Mouse (Mus musculus) megakaryocyte, adult 5-6 weeks (primary cell): ENCODE measurements around the gene Tmc5. TPM values are rescaled to one million over a fixed set of nuclear protein-coding genes. Genes with fewer than 3 reads are reported as not detected.

Source experiments
- ATAC-seq: 2 replicates; pipeline ENCODE4 v1.8.0; 2016; ENCODE audit warnings: mild to moderate bottlenecking, inconsistent platforms; ENCODE audit not compliant: poor library complexity, severe bottlenecking
- total RNA-seq, 2 experiments: library from RNA; stranded (forward) in 1 of 2; stranded (reverse) in 1 of 2; fragments of 153-499, 151-499 nt in 1 of 2; fragments of 221-1000, 200-1000 nt in 1 of 2; gene quantifications; 2 replicates each; pipeline versions ENCODE4 v1.2.3 to v1.2.4; 2015 to 2017

The Tmc5 gene
- not detected in 2 replicates for total RNA-seq (2015)
- not detected in 2 replicates for total RNA-seq (2017)

DNA sequence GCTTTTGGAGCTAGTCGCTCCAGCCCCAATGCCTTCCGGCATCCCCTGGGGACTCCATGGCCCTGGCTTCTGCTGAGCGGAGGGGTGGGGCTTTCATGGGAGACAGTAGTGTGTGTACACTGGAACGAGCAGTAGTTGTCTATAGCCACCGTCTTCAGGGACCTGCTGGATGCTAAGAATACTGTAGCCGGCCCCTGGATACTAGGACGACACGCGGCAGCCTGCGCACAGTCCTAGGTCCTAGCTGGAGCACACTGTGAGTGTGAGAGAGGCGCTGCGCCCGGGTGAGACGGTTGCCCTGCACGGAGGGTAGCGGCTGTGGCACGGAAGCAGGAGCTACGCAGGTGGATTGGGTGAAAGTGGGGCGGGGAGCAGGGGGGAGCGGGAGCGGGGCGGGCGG, at the start of gene Tmc5:
Gene Tmc5, plus strand, starts transcription at position 97 of the 400 bp plus-strand sequence.
- ATAC-seq: no peak

DNA sequence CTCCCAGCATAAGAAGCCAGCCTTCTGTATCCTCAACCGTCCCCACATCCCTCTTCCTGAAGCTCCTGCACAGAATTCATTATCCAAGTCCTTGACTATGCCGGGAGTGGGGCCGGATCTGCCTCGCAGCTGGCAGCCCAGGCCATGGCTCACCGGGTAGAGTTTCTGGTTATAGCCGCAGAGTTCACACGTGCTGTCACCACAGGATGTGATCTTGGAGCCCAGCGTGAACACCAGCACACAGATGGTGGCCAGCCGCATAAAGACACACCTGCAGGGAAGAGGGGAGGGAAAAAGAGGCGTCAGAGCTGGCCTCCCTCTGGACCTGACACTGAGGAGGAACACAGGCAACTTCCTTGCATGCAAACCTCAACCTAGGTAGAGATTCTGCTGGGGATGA, 49.6 kb upstream of the Tmc5 start:
- ATAC-seq: no peak

DNA sequence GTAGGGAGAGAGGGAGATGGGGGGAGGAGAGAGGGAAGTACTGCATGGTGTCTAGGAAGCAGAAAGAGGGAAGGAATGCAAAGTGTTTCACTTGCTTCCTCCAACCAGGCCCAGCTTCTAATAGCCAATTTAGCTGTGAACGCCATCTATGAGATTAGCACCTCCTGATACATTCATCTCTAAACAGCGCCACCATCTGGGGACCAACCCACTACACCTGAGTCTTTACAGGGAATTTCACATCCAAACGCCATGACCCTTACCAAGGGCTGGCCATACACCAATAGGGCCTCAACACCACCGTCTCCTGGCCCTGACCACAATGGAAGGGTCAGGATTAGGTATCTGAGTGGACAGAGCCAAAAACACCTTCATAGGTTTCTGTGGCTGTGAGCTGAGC, 43.2 kb upstream of the Tmc5 start:
- ATAC-seq: no peak

DNA sequence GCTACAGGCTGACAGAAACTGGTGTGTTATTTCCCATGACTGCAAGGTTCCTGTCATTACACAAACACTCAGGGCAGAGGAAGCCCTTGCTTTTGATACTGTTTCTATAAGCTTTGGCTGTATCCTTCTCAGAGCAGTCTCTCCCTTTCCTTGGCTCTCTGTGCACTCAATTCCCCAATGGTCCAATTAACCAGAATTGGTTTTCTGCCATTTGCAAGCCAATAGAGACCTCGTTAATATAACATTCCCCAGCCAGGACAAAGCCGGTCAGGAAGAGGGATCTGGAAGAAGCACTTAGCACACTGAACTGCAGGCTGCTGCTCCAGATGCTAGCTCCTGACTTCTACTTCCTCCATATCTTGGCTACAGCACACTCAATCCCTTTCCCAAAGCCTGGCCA, 42.8 kb upstream of the Tmc5 start:
- ATAC-seq: no peak

DNA sequence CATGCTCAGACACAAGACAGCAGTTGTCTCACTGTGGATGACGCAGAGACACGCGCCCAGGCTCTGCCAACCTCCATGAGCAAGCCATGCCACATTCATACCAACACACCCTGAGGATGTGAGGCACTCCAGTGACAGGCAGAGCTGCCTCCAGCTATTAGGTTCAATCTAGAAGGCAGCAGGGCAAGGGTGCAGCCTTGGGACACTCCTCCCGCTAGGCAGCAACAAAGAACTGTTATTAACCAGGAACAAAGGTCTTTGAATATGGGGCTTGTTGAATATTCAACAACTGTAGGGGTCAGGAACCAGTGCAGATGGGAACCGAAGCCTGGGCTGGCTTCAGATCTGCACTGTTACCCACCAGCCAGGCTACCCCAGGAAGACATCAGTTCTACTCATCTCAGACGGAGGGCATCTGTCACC, 28.0 kb upstream of the Tmc5 start:
- no peak for ATAC-seq

DNA sequence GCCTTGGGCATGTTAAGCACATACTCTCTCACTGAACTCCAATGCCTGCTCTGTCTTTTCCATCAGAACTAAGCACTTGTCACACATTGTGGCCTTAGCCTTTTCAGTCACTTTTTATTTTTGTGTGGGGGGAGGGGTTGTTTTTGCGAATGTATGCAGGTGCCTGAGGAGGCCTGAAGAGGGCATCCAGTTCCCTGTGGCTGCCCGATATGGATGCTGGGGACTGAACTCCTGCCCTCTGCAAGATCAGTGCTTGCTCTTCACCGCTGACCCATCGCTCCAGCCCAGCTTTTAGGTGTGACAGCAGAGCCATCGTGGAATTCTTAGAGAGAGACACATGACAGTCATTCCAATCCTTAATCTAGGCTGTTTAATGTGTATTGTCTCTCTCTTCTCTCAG, 25.7 kb upstream of the Tmc5 start:
- no peak for ATAC-seq

DNA sequence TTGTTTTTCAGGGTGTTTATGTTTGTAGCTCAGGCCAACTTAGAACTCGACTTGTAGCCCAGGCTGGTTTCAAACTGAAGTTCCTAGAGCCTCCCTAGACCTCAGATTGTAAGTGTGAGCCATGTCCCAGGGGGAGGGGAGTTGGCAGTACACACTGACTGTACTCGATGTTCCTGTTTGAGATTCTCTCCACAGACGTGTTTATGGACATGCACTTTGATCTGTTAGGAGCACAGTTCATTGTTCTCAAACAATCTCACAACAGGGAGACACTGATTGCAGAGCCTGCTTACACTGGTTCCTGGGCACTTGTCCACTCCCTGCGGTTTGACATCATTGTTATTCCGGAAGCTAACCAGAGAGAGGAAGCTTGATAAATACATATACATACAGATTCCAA, 25.1 kb upstream of the Tmc5 start:
- no peak for ATAC-seq

DNA sequence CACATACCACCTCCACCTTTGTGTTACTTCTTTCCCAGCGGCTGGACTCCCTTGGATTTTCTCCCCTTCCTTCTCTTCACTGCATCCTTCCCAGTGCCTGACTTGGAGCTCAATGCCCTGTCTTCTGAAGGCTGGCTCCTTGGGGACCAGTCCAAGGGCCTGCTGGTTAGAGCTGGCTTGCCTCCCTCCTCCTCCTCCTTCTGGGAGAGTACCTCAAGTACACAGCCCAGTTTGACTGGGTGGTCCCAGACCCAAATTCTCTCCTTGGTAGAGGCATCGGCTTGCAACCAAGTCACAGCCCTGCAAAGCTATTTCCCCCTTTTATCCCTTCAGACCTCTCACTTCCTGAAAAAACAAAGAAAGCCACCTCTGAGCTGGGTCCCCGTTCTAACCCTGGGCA, 18.8 kb upstream of the Tmc5 start:
- no peak for ATAC-seq

DNA sequence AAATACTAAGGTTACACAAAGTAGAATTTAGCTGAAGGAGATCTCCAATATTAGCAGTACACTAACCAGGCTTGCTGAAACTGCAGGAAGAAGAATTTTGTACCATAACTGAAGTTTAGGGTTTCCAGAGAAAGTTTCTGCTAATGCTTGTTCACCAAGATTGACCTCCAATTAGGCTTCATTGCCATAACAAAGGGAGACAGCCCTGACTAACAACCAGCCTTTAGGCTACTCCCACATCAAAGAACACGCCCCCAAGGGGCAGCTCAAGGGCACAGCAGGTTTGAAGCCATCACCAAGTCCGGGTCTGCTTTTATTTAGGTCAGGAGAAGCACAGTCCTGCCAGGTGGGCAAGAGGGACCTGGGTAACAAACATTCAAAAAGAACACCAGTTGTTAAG, 17.2 kb upstream of the Tmc5 start:
- no peak for ATAC-seq

DNA sequence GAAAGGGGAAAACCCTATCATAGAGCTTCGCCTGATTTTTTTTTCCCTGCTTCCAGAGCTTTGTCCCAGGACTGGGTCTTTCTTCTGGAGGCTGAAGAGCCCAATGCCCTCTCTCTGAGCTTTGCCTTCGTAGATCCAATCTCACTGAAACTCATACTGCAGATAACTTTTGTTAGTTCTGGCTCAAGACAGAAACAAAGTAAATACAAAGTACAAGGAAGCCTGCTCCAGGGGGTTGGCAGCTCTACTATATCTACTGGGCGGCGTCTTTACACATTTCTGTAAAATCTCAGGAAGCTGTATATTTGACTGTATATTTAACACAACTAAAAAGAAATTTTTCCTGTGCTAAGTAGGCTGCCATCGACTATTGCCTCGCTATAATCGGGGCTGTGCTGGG, 13.3 kb upstream of the Tmc5 start:
- ATAC-seq: no peak

DNA sequence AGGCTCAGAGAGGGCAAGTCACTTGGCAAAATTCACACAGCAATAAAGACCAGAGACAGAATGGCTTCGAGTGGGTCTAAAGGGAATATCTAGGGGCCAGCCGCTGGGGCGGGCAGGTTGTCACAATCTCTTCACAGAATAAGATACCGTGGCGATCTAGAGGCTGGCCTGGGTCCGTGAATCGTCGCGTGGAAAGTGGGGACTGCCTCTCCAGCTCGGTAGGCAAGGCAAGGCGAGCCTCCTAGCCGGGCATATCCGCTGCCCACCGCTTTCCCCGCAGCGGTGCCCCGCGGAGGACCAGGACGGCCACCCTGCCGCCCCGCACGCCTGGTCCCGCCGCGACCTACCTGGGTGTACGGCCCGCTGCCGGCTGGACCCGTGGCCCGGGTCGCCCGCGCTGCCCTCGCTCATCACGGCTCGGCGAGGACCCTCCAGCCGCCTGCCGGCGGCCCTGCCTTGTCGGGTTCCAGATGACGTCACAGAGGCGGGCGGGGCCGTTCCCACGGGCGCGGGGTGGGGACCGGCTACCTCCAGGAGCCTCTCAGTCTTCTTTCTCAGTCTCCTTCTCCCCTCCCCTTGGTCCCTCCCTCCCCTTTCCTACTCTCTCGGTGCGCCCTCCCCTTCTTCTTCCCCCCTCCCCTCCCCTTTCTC, 12.7 kb upstream of the Tmc5 start, which contains the start of gene Tmc7:
Gene Tmc7, minus strand, starts transcription at position 480 of the 651 bp plus-strand sequence.
- no peak for ATAC-seq

DNA sequence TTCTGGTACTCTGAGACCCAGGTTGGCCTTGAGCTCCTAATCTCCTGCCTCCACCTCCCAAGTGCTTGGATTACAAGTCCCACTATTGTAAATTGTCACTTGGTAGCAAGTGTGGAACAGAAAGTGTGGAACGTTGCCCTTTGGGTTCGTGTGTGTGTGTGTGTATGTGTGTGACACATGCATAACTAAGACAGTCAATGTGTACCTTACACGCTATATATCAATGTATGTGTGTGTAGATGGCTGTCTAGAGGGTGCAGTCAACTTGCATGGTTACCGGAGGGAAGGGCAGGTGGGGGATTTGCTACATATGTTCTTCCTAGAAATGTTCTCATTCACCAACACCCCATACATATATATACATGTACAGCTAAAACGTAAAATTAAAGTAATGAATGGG, 12.2 kb upstream of the Tmc5 start:
- no peak for ATAC-seq

DNA sequence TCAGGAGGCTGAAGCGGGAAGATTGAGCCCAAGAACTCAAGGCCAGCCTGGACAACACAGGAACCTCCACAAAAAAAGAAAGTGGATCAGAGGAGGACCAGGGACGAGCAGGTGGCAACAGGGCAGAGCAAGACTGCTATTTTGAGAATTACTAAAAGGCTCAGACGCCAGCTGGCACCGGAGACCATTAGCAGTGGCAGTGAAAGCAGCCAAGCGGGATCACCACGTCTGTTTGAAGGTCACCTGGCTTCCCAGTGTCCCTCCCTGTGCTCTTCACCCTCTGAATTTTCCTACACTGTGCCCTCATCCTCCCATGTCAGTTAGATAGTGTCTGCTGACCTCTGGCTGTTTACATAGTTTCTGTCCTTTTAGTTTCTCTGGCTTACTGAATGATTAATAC, 11.2 kb upstream of the Tmc5 start:
- no peak for ATAC-seq

DNA sequence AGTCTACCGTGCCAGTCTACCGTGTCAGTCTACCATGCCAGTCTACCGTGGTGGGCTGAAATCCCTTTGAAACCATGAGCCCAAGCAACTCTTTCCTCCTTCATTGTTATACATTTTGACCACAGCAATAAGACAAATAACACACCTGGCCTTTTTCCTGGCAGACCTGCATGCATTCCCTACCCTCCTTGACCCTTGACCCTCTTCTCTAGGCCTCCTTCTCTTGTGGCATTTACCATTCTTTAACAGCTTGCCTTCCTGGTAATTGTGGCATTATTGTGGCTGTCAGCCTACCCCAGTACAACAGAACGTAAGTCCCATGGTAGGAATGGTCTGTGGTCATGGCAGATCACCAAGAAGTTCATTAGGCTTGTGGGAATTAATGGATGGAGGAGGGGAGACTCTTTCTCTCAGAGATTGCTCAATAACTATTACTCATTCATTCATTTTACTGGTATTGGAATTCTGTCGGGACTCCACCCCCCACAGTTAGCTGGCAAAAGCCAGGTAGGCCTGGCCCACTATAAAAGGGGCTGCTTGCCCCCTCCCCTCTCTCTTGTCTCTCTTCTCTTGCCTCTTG, 6.3 kb upstream of the Tmc5 start:
- ATAC-seq: no peak

DNA sequence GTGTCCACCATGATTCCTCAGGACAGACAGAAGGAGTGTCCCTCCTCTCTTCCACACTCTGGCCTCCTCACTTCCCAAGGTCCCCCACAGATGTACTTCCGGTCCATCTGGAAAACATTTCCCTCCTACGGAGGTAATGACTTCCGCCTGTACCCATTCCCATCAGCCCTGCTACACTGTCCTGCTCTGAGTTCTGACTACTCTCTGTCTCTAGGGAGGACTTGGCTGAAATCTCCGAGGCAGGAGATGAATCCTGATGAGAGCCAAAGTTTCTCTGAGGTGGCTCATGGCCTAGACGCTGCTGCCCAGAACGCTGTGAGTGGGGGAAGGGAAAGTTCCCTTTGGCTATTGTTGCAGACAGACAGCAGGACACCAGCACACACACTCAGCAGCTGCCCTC, 5.0 kb upstream of the Tmc5 start:
- ATAC-seq: no peak

DNA sequence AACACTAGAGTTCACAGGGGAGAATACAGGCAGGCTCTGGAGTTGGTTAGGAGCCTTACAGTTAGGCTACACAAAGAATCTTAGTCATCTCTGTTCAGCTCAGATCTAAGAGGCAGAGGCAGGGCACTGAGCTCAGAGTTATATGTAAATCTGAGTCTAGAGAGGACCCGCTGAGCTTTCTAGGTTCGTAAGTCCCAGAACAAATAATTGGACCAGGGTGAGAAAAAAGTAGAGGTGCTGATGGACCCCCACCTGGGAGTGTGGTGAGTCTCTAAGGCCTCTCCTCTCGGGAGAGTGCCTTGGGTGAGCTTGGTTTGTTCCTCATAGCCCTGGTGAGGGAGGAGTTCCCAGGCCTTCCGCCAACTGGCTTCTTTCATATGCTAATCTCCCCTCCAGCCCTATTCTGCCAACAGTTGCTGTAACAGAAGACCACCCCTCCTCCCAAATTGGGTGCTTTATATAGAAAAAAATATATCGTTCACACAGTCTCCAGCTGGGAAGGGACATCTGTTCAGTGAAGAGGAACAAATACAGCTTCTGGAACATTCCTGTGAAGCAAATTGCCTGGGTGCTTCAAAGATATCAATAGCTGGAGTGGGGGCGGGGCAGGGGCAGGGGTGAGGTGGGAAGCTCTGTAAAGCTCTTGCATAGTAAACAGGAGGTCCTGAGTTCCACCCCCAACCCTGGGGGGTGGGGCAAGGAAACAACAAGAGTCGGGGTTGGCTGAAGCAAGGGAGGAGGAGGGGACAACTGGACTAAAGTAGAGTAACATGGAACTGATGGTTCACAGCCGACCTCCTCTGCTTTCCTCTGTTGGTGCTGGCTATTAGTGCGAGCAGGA, 3.3 kb upstream of the Tmc5 start:
- no peak for ATAC-seq

DNA sequence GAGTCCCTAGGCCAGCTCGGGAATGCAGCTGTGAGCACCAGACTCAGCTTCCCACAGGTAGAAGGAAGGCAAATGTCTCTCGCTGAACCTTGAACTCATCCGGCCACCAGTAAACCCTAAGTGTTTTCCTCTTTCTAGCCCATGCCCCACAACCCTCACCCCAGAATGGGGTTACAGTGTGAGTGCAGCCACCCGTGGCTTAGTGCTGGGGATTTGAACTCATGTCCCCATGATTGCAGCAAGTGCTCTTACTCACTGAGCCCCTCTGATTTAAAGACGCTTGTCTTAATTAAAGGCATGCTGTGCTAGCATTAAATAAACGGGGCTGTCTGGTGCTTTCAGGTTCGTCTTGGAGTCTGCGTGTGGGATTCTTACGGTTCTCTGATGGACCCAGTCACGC, 2.5 kb upstream of the Tmc5 start:
- no peak for ATAC-seq

DNA sequence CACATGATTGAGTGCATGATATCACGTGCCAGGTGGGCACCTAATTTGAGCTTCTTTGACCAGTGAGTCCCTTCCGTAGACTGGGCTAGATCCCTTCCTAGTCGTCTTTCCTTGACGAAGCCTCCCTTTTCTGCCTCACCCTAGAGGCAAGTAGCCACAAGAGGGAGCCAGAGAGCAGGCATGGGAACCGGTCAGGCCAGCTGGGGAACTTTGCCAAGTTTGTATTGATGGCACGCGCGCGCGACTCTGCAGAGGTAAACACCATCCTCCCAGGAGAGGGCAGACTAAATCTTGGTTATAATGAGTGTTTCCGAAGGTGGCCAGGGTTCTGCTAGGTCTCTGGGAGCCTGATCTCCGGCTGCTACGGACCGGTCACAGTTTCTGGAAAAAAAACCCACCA, 1.9 kb upstream of the Tmc5 start:
- ATAC-seq: peak; percentile 91

DNA sequence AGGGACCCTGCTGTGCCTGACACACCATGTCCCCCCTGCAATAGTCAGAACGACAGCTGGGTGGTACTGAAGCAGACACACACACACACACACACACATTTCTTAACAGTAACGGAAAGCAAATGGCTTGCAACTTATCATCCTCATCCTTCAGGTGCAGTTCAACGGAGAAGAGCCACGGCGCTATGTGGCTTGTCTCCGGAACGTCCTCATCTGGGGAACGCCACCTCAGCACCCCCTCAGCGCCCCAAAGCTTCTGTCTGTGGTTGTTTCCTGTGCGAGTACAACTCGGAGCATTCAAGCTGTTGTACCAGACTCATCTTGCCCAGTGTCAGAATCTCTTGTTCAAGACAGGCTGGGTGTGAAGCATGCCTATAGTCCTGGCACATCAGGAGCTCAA, 826 bp upstream of the Tmc5 start:
- ATAC-seq: no peak

DNA sequence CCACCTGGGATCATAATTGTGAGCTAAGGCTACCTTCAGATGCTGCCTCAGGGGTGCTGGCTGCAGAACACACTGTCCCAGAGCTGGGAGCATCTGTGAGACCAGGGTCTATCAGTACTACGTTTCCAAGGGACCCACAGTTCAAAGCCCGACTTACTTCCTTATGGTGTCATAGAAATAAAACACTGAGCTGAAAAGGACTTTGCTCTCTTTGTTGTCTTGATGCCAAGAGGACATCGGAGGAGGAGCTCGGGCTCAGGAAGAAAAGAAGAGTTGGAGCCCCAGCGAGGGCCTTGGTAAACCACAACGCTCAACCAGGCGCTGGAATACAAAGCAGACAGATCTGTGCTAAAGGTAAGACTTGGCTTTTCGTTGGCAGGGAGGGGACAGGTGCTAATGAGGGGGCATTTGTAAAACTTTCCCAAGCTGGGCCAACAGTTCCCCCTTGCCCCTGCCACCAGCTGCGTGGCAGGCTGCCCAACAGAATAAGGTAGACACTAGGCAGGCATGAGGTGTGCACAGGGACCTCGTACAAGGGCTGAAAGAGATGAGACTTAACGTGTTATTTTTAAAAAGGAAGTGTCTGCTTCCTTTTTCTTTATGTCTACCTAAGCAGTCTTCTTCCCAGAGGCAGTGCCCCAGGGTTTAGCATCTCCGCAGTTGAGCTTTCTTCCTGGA, 3.0 kb downstream of the Tmc5 start:
- no peak for ATAC-seq

DNA sequence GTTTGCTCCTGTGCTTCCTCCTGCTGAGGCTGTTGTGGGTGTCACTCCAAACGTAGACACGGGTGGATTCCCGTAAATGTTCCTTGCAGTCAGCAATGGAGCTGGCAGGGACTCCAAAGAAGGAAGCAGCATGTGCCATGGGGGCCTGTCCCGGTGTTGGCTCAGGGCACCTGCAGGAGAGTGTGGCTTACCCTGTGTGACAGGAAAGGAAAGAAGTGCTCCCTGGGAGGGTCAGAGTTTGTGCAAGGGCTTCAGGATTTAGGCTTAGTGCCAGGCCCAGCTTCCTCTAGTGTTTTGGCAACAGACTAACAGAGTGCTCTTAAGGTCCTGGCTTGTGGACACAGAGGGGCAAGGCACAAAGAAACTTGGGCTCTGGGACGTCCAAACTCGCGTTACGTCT, 7.7 kb downstream of the Tmc5 start:
- ATAC-seq: no peak

DNA sequence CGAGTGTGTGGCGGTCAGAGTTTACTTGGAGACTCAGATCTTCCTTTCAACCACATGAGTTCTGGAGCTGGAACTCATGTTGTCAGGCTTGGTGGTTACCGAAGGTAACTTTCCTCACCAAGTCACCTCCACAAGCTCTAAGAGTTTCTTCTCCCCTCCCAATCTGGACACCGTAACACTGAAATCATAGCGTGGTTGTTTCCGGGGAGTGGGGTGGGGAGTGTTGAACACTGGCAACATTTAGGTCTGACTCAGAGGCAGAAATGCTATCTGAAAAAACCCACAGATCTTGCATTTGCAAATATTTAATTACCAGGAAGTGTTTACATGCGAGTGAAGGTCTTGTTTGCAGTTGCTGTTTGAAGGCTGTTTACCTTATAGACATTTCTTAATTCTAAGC, 12.7 kb downstream of the Tmc5 start:
- no peak for ATAC-seq
